Mouse (Mus musculus): ENCODE measurements around the gene Sh3pxd2a. TPM values are rescaled to one million over a fixed set of nuclear protein-coding genes. Genes with fewer than 3 reads are reported as not detected.

Gene Sh3pxd2a
- total and polyA plus RNA-seq, 3 experiments: 1.3 to 4.6 (median 3.2) TPM

- DNase-seq (ENCODE audit: extremely low read depth): no peak
- in situ Hi-C loops (cut with MboI; ENCODE audit: low pct_ligation_motif_present, low pct_unique_long_range_greater_than_20kb, low sequenced_read_pairs): no loop called here
- dilution Hi-C loops (cut with MboI; ENCODE audit: extremely low pct_ligation_motif_present, extremely low pct_unique_long_range_greater_than_20kb, low sequenced_read_pairs): no loop called here
- Histone ChIP-seq H3K79me2 (replicated peaks; ENCODE audit: control insufficient read depth, extremely low read depth, insufficient read depth, poor library complexity, severe bottlenecking) (no peaks in the 10 kb centered on the region), H3K9ac (ENCODE audit: insufficient read depth, low read depth) (no peak overlapping the region), H3K4me1 (ENCODE audit: control insufficient read depth in 1 of 2, insufficient read depth in 2 of 2) (peaks cover 20 to 40% of the 10 kb centered on the region in 2 experiments), H3K4me3 (replicated peaks in 1 of 3; ENCODE audit: low read depth in 2 of 3, low read length in 2 of 3, poor library complexity in 1 of 3) (no peak overlapping the region), H3K27me3 (replicated peaks) (no peaks in the 10 kb centered on the region), H3K4me2 (ENCODE audit: insufficient read depth, low read depth, poor library complexity, severe bottlenecking) (no peak overlapping the region), H3K9me3 (replicated peaks; ENCODE audit: low read length) (no peaks in the 10 kb centered on the region), H3K36me3 (replicated peaks in 1 of 2; ENCODE audit: control insufficient read depth in 1 of 2, insufficient read depth in 1 of 2, low read length in 1 of 2) (no peaks in the 10 kb centered on the region), H3K27ac (ENCODE audit: insufficient read depth, low read depth) (no peak overlapping the region)
- no peak for TF ChIP-seq CTCF (conservative IDR thresholded peaks at IDR 0.05 in 1 of 2, IDR thresholded peaks at IDR 0.05 in 1 of 2; ENCODE audit: low read depth in 2 of 2, low read length in 2 of 2)
- TF ChIP-seq KAT2A (IDR thresholded peaks at IDR 0.05; ENCODE audit: insufficient replicate concordance, low read length): no peak
- no peak for TF ChIP-seq UBTF (IDR thresholded peaks at IDR 0.05; ENCODE audit: low read depth, low read length)
- no peak for TF ChIP-seq NELFE (IDR thresholded peaks at IDR 0.05; ENCODE audit: low read depth, low read length)
- TF ChIP-seq E2F4 (IDR thresholded peaks at IDR 0.05; ENCODE audit: insufficient replicate concordance, low read depth, low read length): no peak
- TF ChIP-seq HCFC1 (IDR thresholded peaks at IDR 0.05; ENCODE audit: low read depth, low read length): no peak
- no peak for TF ChIP-seq ETS1 (conservative IDR thresholded peaks at IDR 0.05; ENCODE audit: low read depth, low read length)
- no peak for TF ChIP-seq SIN3A (IDR thresholded peaks at IDR 0.05; ENCODE audit: low read length)
- TF ChIP-seq USF2 (conservative IDR thresholded peaks at IDR 0.05; ENCODE audit: low read depth, low read length): no peak
- TF ChIP-seq POLR2A (IDR thresholded peaks at IDR 0.05; ENCODE audit: low read depth, low read length): no peak
- TF ChIP-seq IRF4 (IDR thresholded peaks at IDR 0.05; ENCODE audit: low read depth, low read length): no peak
- no peak for TF ChIP-seq USF1 (IDR thresholded peaks at IDR 0.05; ENCODE audit: low read depth, low read length)
- TF ChIP-seq ZMIZ1 (IDR thresholded peaks at IDR 0.05; ENCODE audit: low read depth, low read length): no peak
- TF ChIP-seq GABPA (IDR thresholded peaks at IDR 0.05; ENCODE audit: insufficient replicate concordance, low read depth, low read length): no peak
These were observed 241.2 kb downstream of the Sh3pxd2a start for GRCm38 (mm10) chr19:47222841-47223557.

DNA sequence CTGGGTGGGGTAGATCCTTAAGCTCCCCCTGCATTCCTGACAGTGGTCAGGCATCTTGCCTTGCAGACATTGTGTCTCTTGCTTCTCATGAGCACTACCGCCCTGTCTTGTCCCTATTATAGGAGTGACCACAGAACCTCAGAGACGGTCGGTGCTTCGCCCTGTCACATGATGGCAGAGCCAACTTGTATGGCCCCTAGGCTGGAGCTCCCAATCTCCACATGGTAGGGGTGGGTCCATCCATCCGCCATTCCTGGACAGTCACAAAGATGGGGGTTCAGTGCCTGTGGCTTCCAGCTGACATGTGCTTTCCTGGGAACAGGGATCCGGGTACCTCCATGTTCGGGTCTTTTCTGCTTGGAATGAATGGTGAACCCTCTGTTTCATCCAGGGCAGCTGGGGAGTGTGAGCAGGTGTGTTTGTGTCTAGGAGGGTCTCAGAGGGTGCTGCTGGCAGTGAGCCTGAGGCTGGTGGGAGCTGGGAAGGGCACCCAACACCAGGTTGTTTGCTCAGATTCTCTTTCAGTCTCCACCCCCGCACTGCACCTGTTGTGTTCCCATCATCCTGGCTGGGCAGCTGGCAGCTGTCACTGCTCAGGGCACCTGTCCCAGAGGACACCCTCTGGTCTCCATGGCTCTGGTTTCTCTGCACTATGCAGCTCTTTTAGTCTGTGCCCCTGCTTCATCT is 241.9 kb downstream of the Sh3pxd2a start:
- H3K4me1 ChIP-seq (ENCODE audit: control insufficient read depth in 1 of 2, insufficient read depth in 2 of 2): peaks cover 20 to 40% of the 10 kb centered on the region in 2 experiments
- dilution Hi-C loops (cut with MboI; ENCODE audit: extremely low pct_ligation_motif_present, extremely low pct_unique_long_range_greater_than_20kb, low sequenced_read_pairs): no loop called here
- TF ChIP-seq HCFC1 (IDR thresholded peaks at IDR 0.05; ENCODE audit: low read depth, low read length) (no peak), UBTF (IDR thresholded peaks at IDR 0.05; ENCODE audit: low read depth, low read length) (no peak), KAT2A (IDR thresholded peaks at IDR 0.05; ENCODE audit: insufficient replicate concordance, low read length) (no peak)
- no peak overlapping the region for H3K4me2 ChIP-seq (ENCODE audit: insufficient read depth, low read depth, poor library complexity, severe bottlenecking)
- no peaks in the 10 kb centered on the region for H3K9me3 ChIP-seq (replicated peaks; ENCODE audit: low read length)
- DNase-seq (ENCODE audit: extremely low read depth): no peak
- H3K4me3 ChIP-seq (replicated peaks in 1 of 3; ENCODE audit: low read depth in 2 of 3, low read length in 2 of 3, poor library complexity in 1 of 3): no peak overlapping the region
- no peak overlapping the region for H3K27ac ChIP-seq (ENCODE audit: insufficient read depth, low read depth)
- no peak overlapping the region for H3K9ac ChIP-seq (ENCODE audit: insufficient read depth, low read depth)
- H3K79me2 ChIP-seq (replicated peaks; ENCODE audit: control insufficient read depth, extremely low read depth, insufficient read depth, poor library complexity, severe bottlenecking): no peaks in the 10 kb centered on the region
- in situ Hi-C loops (cut with MboI; ENCODE audit: low pct_ligation_motif_present, low pct_unique_long_range_greater_than_20kb, low sequenced_read_pairs): no loop called here
- H3K36me3 ChIP-seq (replicated peaks in 1 of 2; ENCODE audit: control insufficient read depth in 1 of 2, insufficient read depth in 1 of 2, low read length in 1 of 2): no peaks in the 10 kb centered on the region
- H3K27me3 ChIP-seq (replicated peaks): no peaks in the 10 kb centered on the region

Measured in CH12.LX (cell line).